Mouse (Mus musculus) bone marrow, adult 2 months (tissue): ENCODE results near the gene S1pr5. TPM values are rescaled to one million over a fixed set of nuclear protein-coding genes. Genes with fewer than 3 reads are reported as not detected.
"Not testable (repeated sequence)": the region's sequence is repeated elsewhere in the genome, so short reads cannot be mapped to it uniquely, and the experiment has no call there.

Experiments
- H3K27ac ChIP-seq: fragments of 200-500 bp; 2 replicates; pipeline ENCODE4 v1.5.1; 2012; ENCODE audit warnings: low read depth, mild to moderate bottlenecking, control low read depth, inconsistent platforms, low read length; ENCODE audit not compliant: control insufficient read depth, poor library complexity, insufficient read depth
- H3K4me1 ChIP-seq: fragments of 200-500 bp; 2 replicates; pipeline ENCODE4 v1.6.1; 2011; ENCODE audit warnings: low read length; ENCODE audit not compliant: control insufficient read depth, insufficient read depth
- H3K4me3 ChIP-seq: fragments of 200-500 bp; replicated peaks from 2 replicates; pipeline ENCODE3; 2011; ENCODE audit warnings: mild to moderate bottlenecking, low read depth, low read length, control low read depth; ENCODE audit not compliant: control insufficient read depth
- CTCF ChIP-seq: fragments of 200-500 bp; IDR thresholded peaks from 2 replicates; pipeline ENCODE4 v1.5.1; 2011; ENCODE audit warnings: low read length, control low read depth; ENCODE audit not compliant: control insufficient read depth, insufficient read depth
- POLR2A ChIP-seq: fragments of 200-500 bp; IDR thresholded peaks from 2 replicates; pipeline ENCODE4 v1.6.1; 2011; ENCODE audit warnings: low read depth, mild to moderate bottlenecking, control low read depth, low read length, borderline replicate concordance; ENCODE audit not compliant: control insufficient read depth
- WGBS: fragments of 180-500 bp; shearing (Covaris S2); methylation state at CpG from one replicate; pipeline ENCODE4 v1.1.7; 2018; 5-methylcytosine and 5-hydroxymethylcytosine counted together
- polyA plus RNA-seq: library from polyadenylated mRNA; stranded (reverse); fragments of >200 nt; gene quantifications from 2 replicates; pipeline ENCODE4 v1.2.4, GENCODE M21; 2011; ENCODE audit warnings: low replicate concordance; ENCODE audit not compliant: missing spikeins, insufficient read depth, insufficient read length

The S1pr5 gene
- polyA plus RNA-seq, 1 experiment: 1.00 TPM

GRCm38 (mm10) chr9:21273094-21273493 is 24.9 kb upstream of the S1pr5 start:
- WGBS: 88% methylated on average over 8 of the region's 8 CpGs
- Histone ChIP-seq H3K4me3 (no peak overlapping the region), H3K4me1 (no peaks in the 10 kb centered on the region), H3K27ac (no peak overlapping the region)
- TF ChIP-seq POLR2A: 0 out of 2 replicates have a peak, but pooled peaks have one; percentile 9
- TF ChIP-seq CTCF: no peak

DNA sequence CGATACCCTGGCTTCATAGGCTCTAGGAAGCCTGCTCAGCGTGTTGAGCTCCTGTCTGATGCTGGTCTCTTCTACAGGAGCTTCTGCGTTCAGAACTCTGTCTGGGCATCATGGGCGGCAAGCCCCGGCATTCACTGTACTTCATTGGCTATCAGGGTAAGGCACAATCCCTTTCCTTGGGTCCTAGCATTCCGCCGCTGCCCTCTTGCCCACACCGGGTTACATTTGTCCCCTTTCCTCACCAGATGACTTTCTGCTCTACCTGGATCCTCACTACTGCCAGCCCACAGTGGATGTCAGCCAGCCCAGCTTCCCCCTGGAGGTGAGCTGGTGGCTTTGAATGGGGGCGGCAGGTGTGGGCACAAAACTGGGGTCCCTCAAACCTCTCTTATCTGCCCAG is 24.1 kb upstream of the S1pr5 start:
- no peak overlapping the region for H3K27ac ChIP-seq
- H3K4me3 ChIP-seq: no peak overlapping the region
- 90% methylated on average over 9 of the region's 9 CpGs for WGBS
- no peaks in the 10 kb centered on the region for H3K4me1 ChIP-seq
- TF ChIP-seq CTCF (no peak), POLR2A (no peak)

DNA sequence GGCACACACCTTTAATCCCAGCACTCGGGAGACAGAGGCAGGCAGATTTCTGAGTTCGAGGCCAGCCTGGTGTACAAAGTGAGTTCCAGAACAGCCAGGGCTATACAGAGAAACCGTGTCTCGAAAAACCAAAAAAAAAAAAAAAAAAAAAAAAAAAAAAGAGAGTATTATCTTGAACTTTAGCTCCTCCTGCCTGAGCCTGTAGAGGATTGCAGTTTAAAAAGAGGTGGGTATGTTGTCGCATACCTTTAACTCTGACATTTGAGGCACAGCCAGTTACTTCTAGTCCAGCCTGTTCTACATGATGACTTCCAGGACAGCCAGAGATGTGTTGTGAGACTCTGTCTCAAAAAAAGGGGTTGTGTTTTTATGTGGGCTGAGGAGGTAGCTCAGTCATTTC is 21.3 kb upstream of the S1pr5 start:
- H3K4me1 ChIP-seq, H3K27ac ChIP-seq, H3K4me3 ChIP-seq: not testable (repeated sequence)
- 63% methylated on average over 5 of the region's 5 CpGs for WGBS

DNA sequence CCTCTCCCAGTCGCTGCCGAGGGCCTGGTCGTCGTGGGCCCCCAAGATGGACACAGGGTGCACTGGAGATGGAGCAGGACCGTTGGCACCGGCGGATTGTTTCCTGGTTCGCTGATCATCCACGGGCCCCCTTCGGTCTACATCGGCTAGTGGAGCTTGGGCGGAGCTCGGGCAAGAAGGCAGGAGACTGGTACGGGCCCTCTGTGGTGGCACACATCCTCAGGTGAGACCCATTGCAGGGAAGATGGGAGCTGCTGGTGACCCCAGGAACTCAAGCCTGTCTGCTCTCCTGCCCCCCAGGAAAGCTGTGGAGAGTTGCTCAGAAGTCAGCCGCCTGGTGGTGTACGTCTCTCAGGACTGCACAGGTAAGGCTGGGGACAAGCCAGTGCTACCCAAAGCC is 20.1 kb upstream of the S1pr5 start:
- Histone ChIP-seq H3K4me1 (peaks cover 4% of the 10 kb centered on the region), H3K27ac (no peak overlapping the region), H3K4me3 (no peak overlapping the region)
- TF ChIP-seq POLR2A: no peak
- TF ChIP-seq CTCF: no peak
- 92% methylated on average over 16 of the region's 16 CpGs for WGBS

GRCm38 (mm10) chr9:21266889-21267288 is 18.6 kb upstream of the S1pr5 start:
- TF ChIP-seq CTCF: no peak
- TF ChIP-seq POLR2A: no peak
- Histone ChIP-seq H3K4me1 (peaks cover 4% of the 10 kb centered on the region), H3K27ac (no peak overlapping the region), H3K4me3 (peak overlapping the region; percentile 45)
- WGBS: 86% methylated on average over 5 of the region's 5 CpGs

- Histone ChIP-seq H3K4me3 (peak overlapping the region; percentile 98), H3K4me1 (peaks cover 6% of the 10 kb centered on the region), H3K27ac (peak overlapping the region; percentile 92)
- no peak for TF ChIP-seq CTCF
- no peak for TF ChIP-seq POLR2A
- 6% methylated on average over 11 of the region's 11 CpGs for WGBS
Measured at GRCm38 (mm10) chr9:21265611-21266010, 17.4 kb upstream of the S1pr5 start.

DNA sequence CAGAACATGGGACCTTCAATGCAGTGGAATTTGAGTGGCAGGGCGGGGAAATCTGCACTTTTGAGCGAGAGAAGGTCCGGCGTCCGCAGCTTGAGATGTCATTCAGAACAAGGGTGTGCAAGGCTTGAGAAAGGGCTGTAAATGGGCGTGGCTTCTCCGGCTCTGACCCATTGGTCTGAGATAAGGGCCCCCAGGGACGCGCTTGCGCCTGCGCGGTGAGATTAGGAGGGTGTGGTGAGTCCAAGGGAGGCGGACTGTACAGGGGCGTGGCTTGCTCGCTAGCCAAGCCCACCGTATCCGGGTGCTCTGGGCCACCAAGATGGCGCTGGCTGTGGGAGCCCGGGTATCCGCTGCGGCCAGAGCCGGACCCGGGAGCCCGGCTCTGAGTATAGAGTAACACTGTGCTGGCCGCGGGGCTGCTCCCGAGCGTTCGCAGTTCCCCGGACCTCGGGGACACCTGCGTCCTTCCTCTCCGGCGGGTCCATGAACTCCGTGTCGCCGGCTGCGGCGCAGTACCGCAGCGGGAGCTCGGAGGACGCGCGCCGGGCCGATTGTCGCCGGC is 16.8 kb upstream of the S1pr5 start, which contains the start of gene Atg4d:
Atg4d (plus strand) TSS at position 294 of the 562 bp plus-strand sequence.
- Histone ChIP-seq H3K4me1 (peaks cover 7% of the 10 kb centered on the region), H3K27ac (peak within 1 kb of the TSS; percentile 92), H3K4me3 (peak within 1 kb of the TSS; percentile 98)
- WGBS: under 1% methylated on average over 49 of the region's 49 CpGs
- TF ChIP-seq CTCF: no peak
- peak; percentile 97; the same call in 1 of the 2 replicates for TF ChIP-seq POLR2A

- peaks cover 8% of the 10 kb centered on the region for H3K4me1 ChIP-seq
- WGBS: 35% methylated on average over 17 of the region's 17 CpGs
- TF ChIP-seq CTCF: no peak
- no peak for TF ChIP-seq POLR2A
- H3K27ac ChIP-seq: peak overlapping the region; percentile 92
- peak overlapping the region; percentile 67 for H3K4me3 ChIP-seq
Measured at GRCm38 (mm10) chr9:21264272-21264999, 16.2 kb upstream of the S1pr5 start.
